Mouse (Mus musculus) layer of hippocampus, postnatal 36 days (tissue): Measurements from ENCODE around the gene Pou2f2. TPM values are rescaled to one million over a fixed set of nuclear protein-coding genes. Genes with fewer than 3 reads are reported as not detected.

ENCODE experiments used
- DNase-seq, 2 experiments: peaks; one replicate each; pipeline ENCODE4 v3.0.0; 2022
- total RNA-seq, 2 experiments: library from RNA; stranded (reverse); gene quantifications; 2 replicates each; pipeline ENCODE4 v1.2.3; 2021

Gene Pou2f2
- total RNA-seq, 2 experiments from 2014 or later = 9.4 to 9.6 TPM

GRCm38 (mm10) chr7:25098169-25098568, 81.4 kb downstream of the Pou2f2 start:
- DNase-seq = no peak

GRCm38 (mm10) chr7:25089875-25090274, 89.7 kb downstream of the Pou2f2 start:
- DNase-seq = no peak

- DNase-seq = no peak
These were observed 90.6 kb downstream of the Pou2f2 start for GRCm38 (mm10) chr7:25088968-25089367.

- DNase-seq = no peak
These were observed 91.0 kb downstream of the Pou2f2 start for GRCm38 (mm10) chr7:25088531-25088930.

- DNase-seq = no peak
These were observed 91.6 kb downstream of the Pou2f2 start for GRCm38 (mm10) chr7:25087972-25088371.

GRCm38 (mm10) chr7:25087256-25087912, 92.1 kb downstream of the Pou2f2 start:
- no peak for DNase-seq

- no peak for DNase-seq
These were observed 92.9 kb downstream of the Pou2f2 start for GRCm38 (mm10) chr7:25086656-25087055.

GRCm38 (mm10) chr7:25084621-25085020, 94.9 kb downstream of the Pou2f2 start:
- no peak for DNase-seq

GRCm38 (mm10) chr7:25082510-25082909, 97.0 kb downstream of the Pou2f2 start:
- no peak for DNase-seq

GRCm38 (mm10) chr7:25080431-25080830, 99.1 kb downstream of the Pou2f2 start:
- DNase-seq = no peak

- DNase-seq = no peak
These were observed 100.0 kb downstream of the Pou2f2 start for GRCm38 (mm10) chr7:25079496-25080026.

- DNase-seq = no peak
These were observed 102.1 kb downstream of the Pou2f2 start for GRCm38 (mm10) chr7:25077414-25077755.

GRCm38 (mm10) chr7:25076663-25077413, 102.7 kb downstream of the Pou2f2 start:
- peak; percentile 97 to 99 for DNase-seq

GRCm38 (mm10) chr7:25076296-25076662, 103.2 kb downstream of the Pou2f2 start:
- DNase-seq = no peak

- peak in 1 of 2 experiments; percentile 44 for DNase-seq
These were observed 105.6 kb downstream of the Pou2f2 start for GRCm38 (mm10) chr7:25073924-25074323.

GRCm38 (mm10) chr7:25072716-25073390, 106.7 kb downstream of the Pou2f2 start:
- DNase-seq = peak; percentile 65 to 71

GRCm38 (mm10) chr7:25071979-25072715, 107.4 kb downstream of the Pou2f2 start, which contains the start of the genes Grik5 and Zfp574:
Grik5 (minus strand) TSS chr7:25072346.
Zfp574 (plus strand) TSS chr7:25072567.
- no peak for DNase-seq

- DNase-seq = peak; percentile 62 to 64
These were observed 110.8 kb downstream of the Pou2f2 start for GRCm38 (mm10) chr7:25068724-25069123.

GRCm38 (mm10) chr7:25067909-25068656, 111.4 kb downstream of the Pou2f2 start:
- no peak for DNase-seq

- DNase-seq = no peak
These were observed 112.2 kb downstream of the Pou2f2 start for GRCm38 (mm10) chr7:25067338-25067737.

- no peak for DNase-seq
These were observed 115.6 kb downstream of the Pou2f2 start for GRCm38 (mm10) chr7:25063900-25064299.

GRCm38 (mm10) chr7:25063346-25063745, 116.2 kb downstream of the Pou2f2 start:
- no peak for DNase-seq
